Mouse (Mus musculus): ENCODE measurements around the gene Gm21698.
"Not testable (repeated sequence)": the region's sequence is repeated elsewhere in the genome, so short reads cannot be mapped to it uniquely, and the experiment has no call there.

Gene Gm21698

GRCm38 (mm10) chr5:25988550-25988949 lies at the start of gene Gm21698:
TSS of gene Gm21698 (minus strand) at chr5:25988650.
- not testable (repeated sequence) for DNase-seq (ENCODE audit: low spot score)

GRCm38 (mm10) chr5:26022816-26023215 lies 34.4 kb upstream of the Gm21698 start, which contains the start of gene Gm5862:
TSS of gene Gm5862 (minus strand) at chr5:26022916.
- DNase-seq (ENCODE audit: low spot score): not testable (repeated sequence)

- DNase-seq (ENCODE audit: low spot score): not testable (repeated sequence)
These were observed 19.2 kb upstream of the Gm21698 start for GRCm38 (mm10) chr5:26007697-26008096.

GRCm38 (mm10) chr5:26006937-26007695 lies 18.7 kb upstream of the Gm21698 start:
- DNase-seq (ENCODE audit: low spot score): not testable (repeated sequence)

DNA sequence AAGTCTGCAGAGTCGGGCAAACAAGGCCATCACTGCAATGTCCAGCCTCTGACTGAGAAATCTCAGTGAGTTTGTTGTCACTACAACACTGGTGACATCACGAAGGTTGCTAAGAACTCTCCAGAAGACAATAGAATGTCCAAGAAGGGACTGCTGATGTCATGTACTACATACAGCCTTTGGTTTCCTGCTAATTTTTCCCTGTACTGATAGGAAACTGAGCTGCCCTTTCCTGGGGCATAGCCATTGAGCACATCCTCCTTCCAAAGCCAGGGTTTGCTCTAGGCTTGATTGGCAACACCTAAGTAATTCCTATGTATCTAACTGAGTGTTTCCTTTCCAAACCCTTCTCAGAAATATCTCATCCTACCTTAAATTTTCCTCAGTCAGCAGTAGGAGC lies 16.2 kb upstream of the Gm21698 start, which contains the start of gene Gm1979:
Gene Gm1979, minus strand, starts transcription at position 101 of the 400 bp plus-strand sequence.
- DNase-seq (ENCODE audit: low spot score): not testable (repeated sequence)

GRCm38 (mm10) chr5:25972563-25972962 lies 15.9 kb downstream of the Gm21698 start, which contains the start of gene Gm21680:
TSS of gene Gm21680 (minus strand) at chr5:25972663.
- DNase-seq (ENCODE audit: low spot score): not testable (repeated sequence)

DNA sequence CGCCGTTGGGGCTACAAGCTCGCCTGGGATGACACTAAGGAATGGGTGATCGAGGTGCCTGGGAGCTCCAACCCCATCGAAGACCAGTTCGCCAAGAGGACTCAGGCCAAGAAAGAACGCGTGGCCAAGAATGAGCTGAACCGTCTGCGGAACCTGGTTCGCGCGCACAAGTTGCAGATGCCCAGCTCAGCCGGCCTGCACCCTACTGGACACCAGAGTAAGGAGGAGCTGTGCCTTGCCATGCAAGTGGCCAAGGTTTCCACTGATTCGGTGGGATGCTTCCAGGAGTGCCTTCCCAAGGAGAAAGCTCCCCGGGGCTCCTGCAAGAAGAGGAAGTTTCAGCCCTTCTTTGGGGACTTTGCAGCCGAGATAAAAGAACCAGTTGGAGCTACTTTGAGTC lies 31.4 kb downstream of the Gm21698 start:
- not testable (repeated sequence) for DNase-seq (ENCODE audit: low spot score)

GRCm38 (mm10) chr5:25956611-25957010 lies 31.8 kb downstream of the Gm21698 start:
- not testable (repeated sequence) for DNase-seq (ENCODE audit: low spot score)

GRCm38 (mm10) chr5:25954317-25954716 lies 34.1 kb downstream of the Gm21698 start, which contains the start of gene Gm21671:
TSS of gene Gm21671 (minus strand) at chr5:25954417.
- not testable (repeated sequence) for DNase-seq (ENCODE audit: low spot score)

GRCm38 (mm10) chr5:25945391-25945790 lies 43.1 kb downstream of the Gm21698 start:
- not testable (repeated sequence) for DNase-seq (ENCODE audit: low spot score)

DNA sequence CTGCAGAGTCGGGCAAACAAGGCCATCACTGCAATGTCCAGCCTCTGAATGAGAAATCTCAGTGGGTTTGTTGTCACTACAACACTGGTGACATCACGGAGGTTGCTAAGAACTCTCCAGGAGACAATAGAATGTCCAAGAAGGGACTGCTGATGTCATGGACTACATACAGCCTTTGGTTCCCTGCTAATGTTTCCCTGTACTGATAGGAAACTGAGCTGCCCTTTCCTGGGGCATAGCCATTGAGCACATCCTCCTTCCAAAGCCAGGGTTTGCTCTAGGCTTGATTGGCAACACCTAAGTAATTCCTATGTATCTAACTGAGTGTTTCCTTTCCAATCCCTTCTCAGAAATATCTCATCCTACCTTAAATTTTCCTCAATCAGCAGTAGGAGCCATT lies 46.2 kb downstream of the Gm21698 start, which contains the start of gene Gm21663:
Gene Gm21663, minus strand, starts transcription at position 101 of the 400 bp plus-strand sequence.
- not testable (repeated sequence) for DNase-seq (ENCODE audit: low spot score)

Data from ovary, postnatal 10 days (tissue).